27 mouse cellular contexts compared by ENCODE assay signal in genomic region chr5:37512479-37512878, GRCm38 (mm10).
A peak's percentile ranks its signal among the peaks of the same experiment; 100 is the strongest.
DNase-seq lines count a peak whose midpoint lies in the region; ATAC-seq lines count a peak whose summit lies in the region.
"Had no signal": no experiment of that assay in that cellular context is flagged by ENCODE, and none has a peak within 500 bp of the region (broad histone marks: within the 10 kb centered on the region; RNA-seq: fewer than 3 reads in every experiment).

No protein-coding gene starts in this region.

- WGBS in hindbrain, embryonic 15.5 days, result 35% methylated on average over 2 of the region's 2 CpGs
- WGBS in hindbrain, embryonic 10.5 days, result 50% methylated on average over 2 of the region's 2 CpGs
- 38% methylated on average over 2 of the region's 2 CpGs for WGBS in embryonic facial prominence, embryonic 10.5 days
- 54% methylated on average over 2 of the region's 2 CpGs for WGBS in midbrain, embryonic 15.5 days
- WGBS in forebrain, embryonic 10.5 days, result 45% methylated on average over 2 of the region's 2 CpGs

- H3K27ac ChIP-seq in hindbrain, embryonic 15.5 days (replicated peaks), result no peak overlapping the region
- H3K27ac ChIP-seq in hindbrain, embryonic 10.5 days, result no peak overlapping the region
- H3K27ac ChIP-seq in embryonic facial prominence, embryonic 10.5 days (replicated peaks), result no peak overlapping the region
- no peak overlapping the region for H3K27ac ChIP-seq in midbrain, embryonic 15.5 days
- H3K27ac ChIP-seq in forebrain, embryonic 10.5 days, result no peak overlapping the region
- H3K27ac ChIP-seq: forebrain, embryonic 13.5 days; layer of hippocampus, adult 2 months; liver, embryonic 12.5 days had no signal

- no peak for DNase-seq in hindbrain, embryonic 10.5 days (ENCODE audit: low spot score)
- DNase-seq in embryonic facial prominence, embryonic 10.5 days (ENCODE audit: low spot score), result peak; percentile 11
- DNase-seq in adrenal gland, adult 8-10 months, result no peak
- DNase-seq in forebrain, embryonic 10.5 days (ENCODE audit: extremely low spot score, low spot score), result no peak
- DNase-seq: adrenal gland, postnatal 25 days; cerebellum, adult 8-10 months; cerebellum, postnatal 25 days; gastrocnemius, postnatal 14 days; heart, postnatal 10 days; kidney, adult 2 months; kidney, postnatal 36 days; left cerebral cortex, postnatal 4 days; liver, postnatal 0 days; lung, postnatal 4 days; thymus, adult 2 months; thymus, postnatal 36 days had no signal

- peaks cover 3% of the 10 kb centered on the region; the same call in 1 of the 2 replicates for H3K4me1 ChIP-seq in hindbrain, embryonic 15.5 days (replicated peaks)
- H3K4me1 ChIP-seq in hindbrain, embryonic 10.5 days (replicated peaks), result peaks cover 7% of the 10 kb centered on the region
- H3K4me1 ChIP-seq in embryonic facial prominence, embryonic 10.5 days, result peaks cover 18% of the 10 kb centered on the region
- peaks cover 5% of the 10 kb centered on the region; the same call in 1 of the 2 replicates for H3K4me1 ChIP-seq in midbrain, embryonic 15.5 days
- H3K4me1 ChIP-seq in forebrain, embryonic 10.5 days, result peaks cover 14% of the 10 kb centered on the region
- H3K4me1 ChIP-seq: liver, embryonic 12.5 days; megakaryocyte, embryonic 14.5 days had no signal

- H3K9me3 ChIP-seq in hindbrain, embryonic 15.5 days, result no peaks in the 10 kb centered on the region
- no peaks in the 10 kb centered on the region for H3K9me3 ChIP-seq in hindbrain, embryonic 10.5 days
- H3K9me3 ChIP-seq in embryonic facial prominence, embryonic 10.5 days, result no peaks in the 10 kb centered on the region
- no peaks in the 10 kb centered on the region for H3K9me3 ChIP-seq in midbrain, embryonic 15.5 days
- no peaks in the 10 kb centered on the region for H3K9me3 ChIP-seq in forebrain, embryonic 10.5 days
- H3K9me3 ChIP-seq: forebrain, embryonic 13.5 days; heart, embryonic 13.5 days; liver, embryonic 12.5 days had no signal

- no peaks in the 10 kb centered on the region for H3K27me3 ChIP-seq in hindbrain, embryonic 15.5 days
- H3K27me3 ChIP-seq in hindbrain, embryonic 10.5 days (ENCODE audit: insufficient read depth, poor library complexity, severe bottlenecking), result no peaks in the 10 kb centered on the region
- H3K27me3 ChIP-seq in embryonic facial prominence, embryonic 10.5 days (replicated peaks; ENCODE audit: low read depth, poor library complexity, severe bottlenecking), result no peaks in the 10 kb centered on the region
- H3K27me3 ChIP-seq in midbrain, embryonic 15.5 days (replicated peaks), result no peaks in the 10 kb centered on the region
- no peaks in the 10 kb centered on the region for H3K27me3 ChIP-seq in forebrain, embryonic 10.5 days (ENCODE audit: poor library complexity, severe bottlenecking)
- H3K27me3 ChIP-seq: forebrain, embryonic 13.5 days; heart, embryonic 13.5 days; liver, embryonic 12.5 days; megakaryocyte, embryonic 14.5 days had no signal

- 0 out of 2 replicates have a peak, but pooled peaks have one; percentile 30 for ATAC-seq in hindbrain, embryonic 15.5 days (ENCODE audit: low FRiP score, low read depth)
- peak; percentile 79 for ATAC-seq in midbrain, embryonic 15.5 days (replicated peaks)
- no peak for ATAC-seq in megakaryocyte-erythroid progenitor cell, adult 5-6 weeks (replicated peaks; ENCODE audit: low FRiP score, low TSS enrichment, poor library complexity, severe bottlenecking)
- ATAC-seq: CD4-positive, CD25-positive, alpha-beta regulatory T cell, adult 4 months; forebrain, embryonic 13.5 days; hindbrain, embryonic 16.5 days; liver, embryonic 12.5 days; liver, postnatal 0 days had no signal

- H3K36me3 ChIP-seq in hindbrain, embryonic 15.5 days, result no peaks in the 10 kb centered on the region
- no peaks in the 10 kb centered on the region for H3K36me3 ChIP-seq in hindbrain, embryonic 10.5 days
- H3K36me3 ChIP-seq in embryonic facial prominence, embryonic 10.5 days (replicated peaks), result no peaks in the 10 kb centered on the region
- no peaks in the 10 kb centered on the region for H3K36me3 ChIP-seq in midbrain, embryonic 15.5 days (replicated peaks)
- no peaks in the 10 kb centered on the region for H3K36me3 ChIP-seq in forebrain, embryonic 10.5 days (replicated peaks)
- H3K36me3 ChIP-seq: heart, embryonic 13.5 days; liver, embryonic 12.5 days had no signal

- no peak overlapping the region for H3K4me2 ChIP-seq in hindbrain, embryonic 15.5 days
- H3K4me2 ChIP-seq in midbrain, embryonic 15.5 days, result no peak overlapping the region
- H3K4me2 ChIP-seq: forebrain, embryonic 13.5 days; heart, embryonic 13.5 days; liver, embryonic 12.5 days had no signal

- no peak overlapping the region for H3K4me3 ChIP-seq in hindbrain, embryonic 15.5 days
- H3K4me3 ChIP-seq in hindbrain, embryonic 10.5 days, result no peak overlapping the region
- no peak overlapping the region for H3K4me3 ChIP-seq in embryonic facial prominence, embryonic 10.5 days
- no peak overlapping the region for H3K4me3 ChIP-seq in midbrain, embryonic 15.5 days
- H3K4me3 ChIP-seq in forebrain, embryonic 10.5 days, result no peak overlapping the region
- H3K4me3 ChIP-seq: erythroblast, embryonic 14.5 days; forebrain, embryonic 13.5 days; heart, embryonic 13.5 days; layer of hippocampus, adult 2 months; liver, embryonic 12.5 days; megakaryocyte, embryonic 14.5 days had no signal

- H3K9ac ChIP-seq in hindbrain, embryonic 15.5 days, result no peak overlapping the region
- no peak overlapping the region for H3K9ac ChIP-seq in midbrain, embryonic 15.5 days
- H3K9ac ChIP-seq: forebrain, embryonic 13.5 days; heart, embryonic 13.5 days; liver, embryonic 12.5 days; liver, postnatal 0 days had no signal
